Mouse (Mus musculus): ENCODE measurements around the gene Pde4d. TPM values are rescaled to one million over a fixed set of nuclear protein-coding genes. Genes with fewer than 3 reads are reported as not detected.

Gene Pde4d
- total and polyA plus RNA-seq, 3 experiments = 18.5 to 18.8 TPM; not detected in 1

GRCm38 (mm10) chr13:108763295-108763694 lies 313.5 kb downstream of the Pde4d start:
- no peaks in the 10 kb centered on the region for H3K9me3 ChIP-seq (replicated peaks; ENCODE audit: insufficient read depth, low read length)
- DNase-seq (ENCODE audit: low read depth, low spot score) = no peak
- H3K27me3 ChIP-seq (ENCODE audit: control insufficient read depth in 1 of 2, insufficient read depth in 2 of 2, low read length in 2 of 2) = no peaks in the 10 kb centered on the region
- no peak overlapping the region for H3K27ac ChIP-seq (ENCODE audit: control insufficient read depth, low read depth, low read length)
- no peaks in the 10 kb centered on the region for H3K36me3 ChIP-seq (ENCODE audit: control insufficient read depth in 1 of 2, insufficient read depth in 2 of 2, low read length in 2 of 2)
- no peaks in the 10 kb centered on the region for H3K79me2 ChIP-seq (ENCODE audit: control insufficient read depth, insufficient read depth, low read length, poor library complexity)
- no peak overlapping the region for H3K4me3 ChIP-seq (ENCODE audit: control insufficient read depth in 1 of 2, insufficient read depth in 1 of 2, low read depth in 2 of 2, low read length in 2 of 2)
- H3K9ac ChIP-seq (ENCODE audit: control insufficient read depth, low read depth, low read length, poor library complexity, severe bottlenecking) = no peak overlapping the region
- TF ChIP-seq CHD2 (IDR thresholded peaks at IDR 0.05; ENCODE audit: low read length) = no peak
- TF ChIP-seq NELFE (IDR thresholded peaks at IDR 0.05; ENCODE audit: low read depth, low read length) = no peak
- TF ChIP-seq USF1 (IDR thresholded peaks at IDR 0.05; ENCODE audit: low read depth, low read length) = no peak
- TF ChIP-seq ZC3H11A (IDR thresholded peaks at IDR 0.05; ENCODE audit: low read depth, low read length) = no peak
- TF ChIP-seq ZMIZ1 (IDR thresholded peaks at IDR 0.05; ENCODE audit: low read depth, low read length) = no peak
- TF ChIP-seq MYC (IDR thresholded peaks at IDR 0.05; ENCODE audit: low read depth, low read length) = no peak
- no peak for TF ChIP-seq MAX (IDR thresholded peaks at IDR 0.05; ENCODE audit: low read length)
- no peak for TF ChIP-seq SMC3 (IDR thresholded peaks at IDR 0.05; ENCODE audit: low read depth, low read length)
- no peak for TF ChIP-seq ZNF384 (IDR thresholded peaks at IDR 0.05; ENCODE audit: low read depth, low read length)
- TF ChIP-seq GABPA (IDR thresholded peaks at IDR 0.05; ENCODE audit: low read depth, low read length) = no peak
- no peak for TF ChIP-seq HCFC1 (IDR thresholded peaks at IDR 0.05; ENCODE audit: low read depth, low read length)
- no peak for TF ChIP-seq RAD21 (IDR thresholded peaks at IDR 0.05; ENCODE audit: low read depth, low read length)
- TF ChIP-seq TBP (IDR thresholded peaks at IDR 0.05; ENCODE audit: low read depth, low read length) = no peak
- TF ChIP-seq JUND (IDR thresholded peaks at IDR 0.05; ENCODE audit: low read depth, low read length) = no peak
- no peak for TF ChIP-seq ELF1 (IDR thresholded peaks at IDR 0.05; ENCODE audit: low read depth, low read length)
- H3K4me1 ChIP-seq (ENCODE audit: control insufficient read depth in 1 of 2, insufficient read depth in 2 of 2, low read length in 2 of 2) = no peaks in the 10 kb centered on the region

- no peaks in the 10 kb centered on the region for H3K4me1 ChIP-seq (ENCODE audit: control insufficient read depth in 1 of 2, insufficient read depth in 2 of 2, low read length in 2 of 2)
- TF ChIP-seq KAT2A (conservative IDR thresholded peaks at IDR 0.05; ENCODE audit: low read depth, low read length) (no peak), SMC3 (IDR thresholded peaks at IDR 0.05; ENCODE audit: low read depth, low read length) (no peak), GATA1 (IDR thresholded peaks at IDR 0.05; ENCODE audit: low read depth, low read length) (no peak)
- H3K27ac ChIP-seq (ENCODE audit: control insufficient read depth, low read depth, low read length) = no peak overlapping the region
- no peaks in the 10 kb centered on the region for H3K27me3 ChIP-seq (ENCODE audit: control insufficient read depth in 1 of 2, insufficient read depth in 2 of 2, low read length in 2 of 2)
- H3K36me3 ChIP-seq (ENCODE audit: control insufficient read depth in 1 of 2, insufficient read depth in 2 of 2, low read length in 2 of 2) = no peaks in the 10 kb centered on the region
- H3K9me3 ChIP-seq (replicated peaks; ENCODE audit: insufficient read depth, low read length) = no peaks in the 10 kb centered on the region
- no peaks in the 10 kb centered on the region for H3K79me2 ChIP-seq (ENCODE audit: control insufficient read depth, insufficient read depth, low read length, poor library complexity)
- no peak overlapping the region for H3K4me3 ChIP-seq (ENCODE audit: control insufficient read depth in 1 of 2, insufficient read depth in 1 of 2, low read depth in 2 of 2, low read length in 2 of 2)
- DNase-seq (ENCODE audit: low read depth, low spot score) = no peak
- no peak overlapping the region for H3K9ac ChIP-seq (ENCODE audit: control insufficient read depth, low read depth, low read length, poor library complexity, severe bottlenecking)
These were observed 316.4 kb downstream of the Pde4d start for GRCm38 (mm10) chr13:108766020-108766727.

Data from MEL (cell line).